Mouse (Mus musculus): ENCODE data around the gene Zfp975.
A peak's percentile ranks its signal among the peaks of the same experiment; 100 is the strongest.
"Not testable (repeated sequence)": the region's sequence is repeated elsewhere in the genome, so short reads cannot be mapped to it uniquely, and the experiment has no call there.

Zfp975 gene

GRCm38 (mm10) chr7:42692362-42693158, at the start of gene Zfp975:
Gene Zfp975 (minus strand): TSS chr7:42692742.
- peak; percentile 57 to 73 for DNase-seq (ENCODE audit: low spot score in 2 of 2)

DNA sequence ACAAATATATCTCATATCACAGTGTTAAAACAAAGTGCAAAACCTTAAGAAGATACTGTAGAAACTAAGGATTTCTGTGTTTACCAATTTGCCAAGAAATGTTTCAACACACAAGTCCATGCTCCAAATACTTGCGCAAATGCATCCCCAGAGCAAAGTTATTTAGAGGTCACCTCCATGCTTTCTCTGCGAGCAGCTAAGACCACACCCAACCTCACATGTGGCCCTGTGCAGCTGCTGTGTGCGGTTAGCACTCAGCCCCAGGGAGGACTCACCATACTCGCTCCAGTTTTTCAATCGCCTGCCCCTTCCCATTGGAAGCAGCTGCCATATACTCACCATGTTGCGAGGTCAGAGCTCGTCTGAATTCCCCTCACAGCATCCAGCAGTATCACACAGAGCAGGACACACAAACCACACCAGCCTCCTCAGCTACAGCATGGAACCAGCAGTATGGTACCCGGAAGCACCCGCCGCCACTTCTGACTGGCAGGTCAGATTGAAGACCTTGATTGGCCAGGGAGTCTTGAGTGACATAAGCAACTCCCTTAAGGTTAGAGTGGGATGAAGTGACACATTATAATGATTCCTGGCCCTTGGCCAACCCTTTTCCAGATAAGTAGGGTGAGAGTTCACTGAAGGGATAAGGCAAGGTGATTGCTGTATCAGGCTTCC, 46.1 kb upstream of the Zfp975 start:
- DNase-seq (ENCODE audit: low spot score in 2 of 2), result no peak

GRCm38 (mm10) chr7:42726917-42727316, 34.4 kb upstream of the Zfp975 start, which contains the start of gene Gm17067:
Gene Gm17067 (minus strand): TSS chr7:42727017.
- DNase-seq (ENCODE audit: low spot score in 2 of 2), result not testable (repeated sequence)

- DNase-seq (ENCODE audit: low spot score in 2 of 2), result not testable (repeated sequence)
Observed at GRCm38 (mm10) chr7:42693251-42693650, 709 bp upstream of the Zfp975 start.

GRCm38 (mm10) chr7:42680081-42680480, 12.5 kb downstream of the Zfp975 start:
- DNase-seq (ENCODE audit: low spot score in 2 of 2), result not testable (repeated sequence)

- not testable (repeated sequence) for DNase-seq (ENCODE audit: low spot score in 2 of 2)
Observed at GRCm38 (mm10) chr7:42679646-42680045, 12.9 kb downstream of the Zfp975 start.

GRCm38 (mm10) chr7:42660140-42660539, 32.4 kb downstream of the Zfp975 start:
- DNase-seq (ENCODE audit: low spot score in 2 of 2), result not testable (repeated sequence)

- DNase-seq (ENCODE audit: low spot score in 2 of 2), result not testable (repeated sequence)
Observed at GRCm38 (mm10) chr7:42655211-42655610, 37.3 kb downstream of the Zfp975 start.

DNA sequence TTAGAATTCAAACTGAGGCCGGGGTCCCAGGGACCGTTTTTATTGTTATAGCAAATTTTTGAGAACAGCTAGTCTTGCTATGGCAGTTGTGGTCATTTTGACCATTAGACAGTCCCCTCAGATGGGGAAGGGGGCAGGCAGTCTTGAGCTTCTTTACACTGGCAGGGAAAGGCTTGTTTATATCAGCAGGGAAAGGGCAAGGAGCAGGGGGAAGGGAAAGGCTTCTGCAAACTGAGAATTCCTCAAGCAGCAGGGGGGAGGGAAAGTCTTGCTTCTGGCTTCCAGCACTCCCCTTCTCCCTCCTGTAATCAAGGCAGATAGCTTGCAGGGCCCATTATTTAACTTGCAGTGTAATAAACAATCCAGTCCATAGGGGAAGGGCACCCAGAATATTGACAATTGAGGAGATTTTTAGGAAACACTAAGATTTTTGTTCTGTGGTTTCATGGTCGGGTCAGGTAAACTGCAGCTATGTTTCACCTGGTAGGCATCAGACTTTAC, 49.4 kb downstream of the Zfp975 start:
- not testable (repeated sequence) for DNase-seq (ENCODE audit: low spot score in 2 of 2)

GRCm38 (mm10) chr7:42642152-42643115, 50.1 kb downstream of the Zfp975 start, which contains the start of gene Zfp976:
Gene Zfp976 (minus strand): TSS chr7:42642588.
- peak; percentile 22 to 39 for DNase-seq (ENCODE audit: low spot score in 2 of 2)

- not testable (repeated sequence) for DNase-seq (ENCODE audit: low spot score in 2 of 2)
Observed at GRCm38 (mm10) chr7:42631031-42631430, 61.5 kb downstream of the Zfp975 start.

Data from frontal cortex, postnatal 25 days (tissue).